Mouse (Mus musculus) intestine, postnatal 0 days (tissue): Measurements from ENCODE around the gene Prodh2. TPM values are rescaled to one million over a fixed set of nuclear protein-coding genes. Genes with fewer than 3 reads are reported as not detected.

Experiments
- ATAC-seq: fragments of 200-750 bp; cut with Nextera tagmentation; 2 replicates; pipeline ENCODE4 v1.8.0; 2017; ENCODE audit warnings: mild to moderate bottlenecking, moderate TSS enrichment, moderate library complexity
- H3K27ac ChIP-seq: fragments of 300-500 bp; sonication (generic); 2 replicates; pipeline ENCODE4 v1.5.1; 2014; ENCODE audit warnings: mild to moderate bottlenecking, low read depth, low read length, moderate library complexity
- H3K27me3 ChIP-seq: fragments of 300-500 bp; sonication (generic); replicated peaks from 2 replicates; pipeline ENCODE4 v1.6.1; 2014; ENCODE audit warnings: low read length, mixed read lengths; ENCODE audit not compliant: control insufficient read depth, insufficient read depth
- H3K36me3 ChIP-seq: fragments of 300-500 bp; sonication (generic); 2 replicates; pipeline ENCODE4 v1.6.1; 2014; ENCODE audit warnings: mild to moderate bottlenecking, moderate library complexity; ENCODE audit not compliant: control insufficient read depth, insufficient read depth
- H3K4me1 ChIP-seq: fragments of 300-500 bp; sonication (generic); replicated peaks from 2 replicates; pipeline ENCODE4 v1.6.1; 2014; ENCODE audit warnings: antibody characterized with exemption, low read length, mixed read lengths; ENCODE audit not compliant: control insufficient read depth, insufficient read depth
- H3K4me2 ChIP-seq: fragments of 300-500 bp; sonication (generic); replicated peaks from 2 replicates; pipeline ENCODE4 v1.6.1; 2014; ENCODE audit warnings: low read depth, mild to moderate bottlenecking, moderate library complexity
- H3K4me3 ChIP-seq: fragments of 300-500 bp; sonication (generic); 2 replicates; pipeline ENCODE4 v1.5.1; 2014; ENCODE audit warnings: low read depth, low read length
- H3K9ac ChIP-seq: fragments of 300-500 bp; sonication (generic); 2 replicates; pipeline ENCODE4 v1.6.1; 2014; ENCODE audit warnings: mild to moderate bottlenecking, low read depth, low read length
- H3K9me3 ChIP-seq: fragments of 300-500 bp; sonication (generic); 2 replicates; pipeline ENCODE4 v1.6.1; 2016; ENCODE audit warnings: mixed run types; ENCODE audit not compliant: control insufficient read depth
- CTCF ChIP-seq: sonication (generic); IDR thresholded peaks from 2 replicates; pipeline ENCODE4 v1.5.1; 2016; ENCODE audit warnings: low read depth, mild to moderate bottlenecking, control low read depth, antibody characterized with exemption, moderate library complexity
- WGBS: fragments of 180-500 bp; shearing (Covaris S2); extraction: QIAGEN DNeasy Blood & Tissue Kit; methylation state at CpG from one replicate; pipeline ENCODE4 v1.1.7; 2014; 5-methylcytosine and 5-hydroxymethylcytosine counted together
- polyA plus RNA-seq: library from polyadenylated mRNA; unstranded; fragments of >200 nt; fragmentation: Nextera tagmentation; extraction: Ambion mirVana; gene quantifications from 2 replicates; pipeline ENCODE4 v1.2.1, GENCODE M21; 2015

Prodh2 gene
- polyA plus RNA-seq, result 3.9 and 5.4 TPM in 2 replicates

DNA sequence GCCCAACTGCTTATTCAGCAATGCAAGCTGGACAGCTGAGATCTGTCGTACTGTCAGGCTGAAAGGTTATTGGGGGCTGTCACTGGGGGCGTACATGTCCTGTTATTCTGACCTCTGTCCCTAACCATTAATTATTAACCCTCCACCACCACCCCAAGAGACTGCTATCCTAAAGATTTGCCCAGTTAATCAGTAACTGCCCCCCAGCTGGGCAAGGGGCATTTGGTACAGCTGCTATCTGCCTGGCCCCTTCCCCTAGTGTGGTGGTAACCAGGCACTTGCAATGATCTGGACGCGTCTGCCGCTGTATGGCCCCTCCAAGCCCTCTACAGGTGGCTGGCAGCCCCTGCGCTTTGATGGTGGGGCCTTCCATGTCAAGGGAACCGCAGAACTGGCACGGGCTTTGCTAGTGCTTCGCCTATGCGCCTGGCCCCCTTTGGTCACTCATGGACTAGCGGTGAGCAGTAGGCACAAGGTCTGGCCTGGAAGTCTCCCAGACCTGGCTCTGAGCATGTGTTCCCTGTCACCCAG is at the start of gene Prodh2:
TSS of gene Prodh2 (plus strand) at position 222 of the 531 bp plus-strand sequence.
- WGBS, result 24% methylated on average over 11 of the region's 11 CpGs
- peak; percentile 20; the same call in 1 of the 2 replicates for TF ChIP-seq CTCF
- H3K27ac ChIP-seq, result no peak within 1 kb of the TSS

DNA sequence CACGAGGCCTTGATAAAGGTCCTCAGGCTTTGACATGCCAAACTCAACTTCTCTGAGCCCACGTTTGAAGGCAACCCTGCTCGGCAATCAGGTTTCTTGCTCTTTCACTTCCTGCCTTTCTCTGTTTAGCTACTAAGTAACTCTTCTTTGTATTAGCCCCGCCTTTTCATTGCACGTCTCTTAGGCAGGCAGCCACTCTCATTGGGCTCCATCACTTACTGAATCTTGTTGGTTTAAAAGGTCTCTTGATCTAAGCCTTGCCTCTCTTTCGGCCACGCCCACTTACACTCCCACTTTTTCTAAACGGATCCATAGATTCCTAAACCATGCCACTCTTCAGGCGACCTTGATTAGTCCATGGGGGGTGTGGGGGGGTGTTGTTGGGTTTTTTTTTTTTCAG is 49.7 kb upstream of the Prodh2 start:
- WGBS, result 19% methylated on average over 9 of the region's 9 CpGs
- Histone ChIP-seq H3K9me3 (no peaks in the 10 kb centered on the region), H3K27ac (no peak overlapping the region), H3K36me3 (no peaks in the 10 kb centered on the region; the same call in 1 of the 2 replicates), H3K4me3 (no peak overlapping the region), H3K4me2 (peak overlapping the region; percentile 90), H3K9ac (no peak overlapping the region), H3K4me1 (0 out of 2 replicates have a peak, but pooled peaks cover 2% of the 10 kb centered on the region), H3K27me3 (0 out of 2 replicates have a peak, but pooled peaks cover 5% of the 10 kb centered on the region)
- ATAC-seq, result peak; percentile 23; the same call in 1 of the 2 replicates
- no peak for TF ChIP-seq CTCF

More for the DNA sequence above, at the start of gene Prodh2:
- Histone ChIP-seq H3K4me2 (peak within 1 kb of the TSS; percentile 40), H3K4me3 (no peak within 1 kb of the TSS), H3K4me1 (no peaks in the 10 kb centered on the region), H3K9me3 (no peaks in the 10 kb centered on the region), H3K36me3 (no peaks in the 10 kb centered on the region), H3K9ac (no peak within 1 kb of the TSS), H3K27me3 (no peaks in the 10 kb centered on the region)
- peak; percentile 53; the same call in 1 of the 2 replicates for ATAC-seq

DNA sequence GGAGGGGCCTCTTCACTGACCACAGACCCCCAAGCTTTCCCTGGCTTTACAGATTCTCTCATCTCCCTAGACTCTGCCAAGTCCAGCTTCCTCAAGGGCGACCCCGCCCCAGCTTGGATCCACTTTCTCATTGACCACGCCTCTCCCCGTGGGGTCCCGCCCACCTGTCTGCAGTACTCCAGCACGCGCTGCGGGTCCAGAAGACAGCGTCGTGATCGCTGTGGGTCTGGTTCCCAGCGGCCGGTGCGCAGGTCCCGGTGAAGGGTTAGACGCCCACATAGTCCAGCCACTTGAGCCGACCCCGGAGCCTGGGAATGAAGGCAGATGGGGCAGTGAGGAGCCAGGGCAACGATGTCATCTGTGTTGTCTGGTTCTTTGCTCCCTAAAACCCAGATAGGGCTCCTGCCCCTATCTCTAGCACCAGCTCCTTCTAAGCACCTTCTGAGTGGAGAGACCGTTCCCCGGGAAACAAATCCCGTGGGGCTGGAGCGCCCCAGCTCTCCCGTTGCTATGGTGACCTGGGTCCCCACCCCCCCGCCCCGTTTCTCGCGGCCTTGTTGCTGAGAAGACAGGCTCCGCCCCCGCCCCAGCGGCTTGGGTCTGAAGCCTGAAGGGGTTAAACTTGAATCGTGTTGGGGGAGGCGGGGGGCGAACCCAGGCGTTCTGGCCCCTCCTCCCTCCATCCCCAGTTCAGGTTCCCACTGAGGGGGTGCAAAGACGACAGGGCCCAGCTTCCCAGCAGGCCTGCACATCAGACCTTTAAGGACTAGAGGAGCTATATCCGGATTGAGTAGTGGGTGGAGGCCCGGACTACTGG is 49.1 kb upstream of the Prodh2 start:
- TF ChIP-seq CTCF, result no peak
- Histone ChIP-seq H3K27ac (no peak overlapping the region), H3K9me3 (no peaks in the 10 kb centered on the region), H3K36me3 (no peaks in the 10 kb centered on the region; the same call in 1 of the 2 replicates), H3K27me3 (0 out of 2 replicates have a peak, but pooled peaks cover 5% of the 10 kb centered on the region), H3K9ac (peak overlapping the region; percentile 62; the same call in 1 of the 2 replicates), H3K4me3 (peak overlapping the region; percentile 60), H3K4me1 (0 out of 2 replicates have a peak, but pooled peaks cover 2% of the 10 kb centered on the region), H3K4me2 (peak overlapping the region; percentile 90)
- ATAC-seq, result no peak
- WGBS, result under 1% methylated on average over 38 of the region's 38 CpGs

DNA sequence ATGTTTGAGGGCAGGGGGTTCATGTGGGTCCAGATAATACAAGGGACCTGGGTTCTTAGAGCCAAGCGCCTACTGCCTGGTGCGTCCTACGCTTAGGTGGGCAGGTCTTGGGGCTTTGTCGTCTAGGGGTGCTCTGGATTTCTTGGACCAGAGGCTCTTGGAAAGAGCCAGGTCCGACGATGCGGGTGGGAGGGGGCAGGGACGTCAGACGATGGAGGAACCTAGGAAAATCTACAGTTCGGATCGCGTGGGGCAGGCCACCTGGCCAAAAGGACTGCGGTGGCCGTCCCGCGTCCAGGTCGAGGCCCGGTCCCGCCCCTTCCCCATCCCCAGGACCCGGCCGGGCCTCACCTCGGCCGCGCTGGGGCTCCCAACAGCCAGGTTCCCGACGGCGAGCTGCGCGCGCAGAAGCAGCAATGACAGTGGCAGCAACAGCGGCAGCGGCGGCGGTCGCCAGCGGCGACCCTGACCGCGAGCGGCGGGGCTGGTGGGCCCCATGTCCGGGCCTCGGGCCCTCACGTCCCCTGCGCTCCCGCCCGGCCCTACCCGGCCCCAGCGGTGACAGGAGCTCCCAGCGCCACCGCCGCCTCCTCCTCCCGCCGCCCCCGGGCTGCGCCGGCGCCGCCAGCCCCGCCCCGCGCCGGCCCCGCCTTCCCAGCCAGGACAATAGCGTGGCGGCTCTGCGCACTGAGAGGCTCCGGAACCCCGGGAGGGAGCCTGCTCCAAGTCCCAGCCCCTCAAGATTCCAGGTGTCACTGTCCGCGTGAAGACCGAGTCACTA is 48.3 kb upstream of the Prodh2 start, which contains the start of gene Aplp1:
TSS of gene Aplp1 (minus strand) at position 565 of the 781 bp plus-strand sequence.
- Histone ChIP-seq H3K9me3 (no peaks in the 10 kb centered on the region), H3K27ac (no peak within 1 kb of the TSS), H3K27me3 (0 out of 2 replicates have a peak, but pooled peaks cover 5% of the 10 kb centered on the region), H3K36me3 (no peaks in the 10 kb centered on the region), H3K4me1 (0 out of 2 replicates have a peak, but pooled peaks cover 2% of the 10 kb centered on the region), H3K4me3 (peak within 1 kb of the TSS; percentile 60), H3K9ac (peak within 1 kb of the TSS; percentile 62), H3K4me2 (peak within 1 kb of the TSS; percentile 90)
- no peak for TF ChIP-seq CTCF
- WGBS, result 1% methylated on average over 67 of the region's 72 CpGs
- ATAC-seq, result peak; percentile 59

DNA sequence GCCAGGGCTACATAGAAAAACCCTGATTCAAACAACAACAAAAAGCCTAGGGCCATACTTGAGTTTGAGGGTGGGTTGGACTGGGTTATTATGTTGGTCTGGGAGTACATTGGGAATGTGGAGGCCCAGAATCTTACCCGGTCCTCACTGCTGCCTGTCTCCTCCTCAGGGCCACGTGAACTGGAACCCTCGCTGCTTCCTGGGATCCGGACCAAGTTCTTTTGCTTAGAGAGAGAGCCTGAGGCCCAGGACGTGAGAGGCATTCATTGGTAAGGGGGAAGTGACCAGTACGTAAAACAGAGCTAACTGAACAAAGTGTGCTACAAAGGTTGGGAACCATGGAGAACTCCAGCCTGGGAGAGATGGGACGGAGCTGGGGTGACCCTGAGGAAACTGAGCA is 43.2 kb upstream of the Prodh2 start:
- no peak for ATAC-seq
- WGBS, result 72% methylated on average over 7 of the region's 7 CpGs
- no peak overlapping the region for H3K27ac ChIP-seq

More for the DNA sequence above, 43.2 kb upstream of the Prodh2 start:
- Histone ChIP-seq H3K36me3 (no peaks in the 10 kb centered on the region), H3K27me3 (peaks cover 32% of the 10 kb centered on the region), H3K9me3 (no peaks in the 10 kb centered on the region), H3K9ac (no peak overlapping the region), H3K4me3 (no peak overlapping the region), H3K4me2 (no peak overlapping the region), H3K4me1 (no peaks in the 10 kb centered on the region)
- TF ChIP-seq CTCF, result no peak
